Mouse (Mus musculus) hindbrain, embryonic 10.5 days (tissue): Measurements from ENCODE around the gene Ubr3. TPM values are rescaled to one million over a fixed set of nuclear protein-coding genes. Genes with fewer than 3 reads are reported as not detected.
"Not testable (repeated sequence)": the region's sequence is repeated elsewhere in the genome, so short reads cannot be mapped to it uniquely, and the experiment has no call there.

Experiments used
- DNase-seq: peaks from one replicate; pipeline ENCODE4 v3.0.0-alpha.2; 2017; ENCODE audit warnings: low spot score
- H3K27ac ChIP-seq: fragments of 300-500 bp; sonication (generic); 2 replicates; pipeline ENCODE4 v1.5.1; 2016; ENCODE audit warnings: mild to moderate bottlenecking, moderate library complexity
- H3K27me3 ChIP-seq: fragments of 300-500 bp; sonication (generic); 2 replicates; pipeline ENCODE4 v1.6.1; 2016; ENCODE audit warnings: mild to moderate bottlenecking; ENCODE audit not compliant: poor library complexity, insufficient read depth, severe bottlenecking
- H3K36me3 ChIP-seq: fragments of 300-500 bp; sonication (generic); 2 replicates; pipeline ENCODE4 v1.6.1; 2016; ENCODE audit warnings: mild to moderate bottlenecking, moderate library complexity
- H3K4me1 ChIP-seq: fragments of 300-500 bp; sonication (generic); replicated peaks from 2 replicates; pipeline ENCODE4 v1.6.1; 2016; ENCODE audit warnings: mild to moderate bottlenecking
- H3K4me3 ChIP-seq: fragments of 300-500 bp; sonication (generic); 2 replicates; pipeline ENCODE4 v1.5.1; 2016; ENCODE audit warnings: mild to moderate bottlenecking, moderate library complexity
- H3K9me3 ChIP-seq: fragments of 300-500 bp; sonication (generic); 2 replicates; pipeline ENCODE4 v1.6.1; 2016; ENCODE audit warnings: mild to moderate bottlenecking, moderate library complexity
- WGBS: fragments of 180-500 bp; shearing (Covaris S2); methylation state at CpG from one replicate; pipeline ENCODE4 v1.1.7; 2016; 5-methylcytosine and 5-hydroxymethylcytosine counted together
- polyA plus RNA-seq: library from polyadenylated mRNA; unstranded; fragments of >200 nt; fragmentation: Nextera tagmentation; extraction: Ambion mirVana; gene quantifications from 2 replicates; pipeline ENCODE4 v1.2.1, GENCODE M21; 2016

Gene Ubr3
- polyA plus RNA-seq, 1 experiment from 2014 or later = 10.9 TPM

- Histone ChIP-seq H3K4me3 (no peak overlapping the region), H3K27me3 (no peaks in the 10 kb centered on the region), H3K36me3 (peaks cover 63% of the 10 kb centered on the region), H3K4me1 (no peaks in the 10 kb centered on the region), H3K27ac (no peak overlapping the region), H3K9me3 (no peaks in the 10 kb centered on the region)
- 92% methylated on average over 4 of the region's 4 CpGs for WGBS
- DNase-seq = no peak
Measured at GRCm38 (mm10) chr2:69939226-69939625, 42.2 kb downstream of the Ubr3 start.

GRCm38 (mm10) chr2:69939649-69940048 is 42.6 kb downstream of the Ubr3 start:
- DNase-seq = no peak
- H3K4me3 ChIP-seq = no peak overlapping the region
- no peaks in the 10 kb centered on the region for H3K4me1 ChIP-seq
- no peak overlapping the region for H3K27ac ChIP-seq
- WGBS = 93% methylated on average over 5 of the region's 5 CpGs
- no peaks in the 10 kb centered on the region for H3K9me3 ChIP-seq
- no peaks in the 10 kb centered on the region for H3K27me3 ChIP-seq
- H3K36me3 ChIP-seq = peaks cover 58% of the 10 kb centered on the region

GRCm38 (mm10) chr2:69941391-69942030 is 44.5 kb downstream of the Ubr3 start:
- Histone ChIP-seq H3K27ac (no peak overlapping the region), H3K27me3 (no peaks in the 10 kb centered on the region), H3K4me1 (no peaks in the 10 kb centered on the region), H3K36me3 (peaks cover 50% of the 10 kb centered on the region), H3K4me3 (no peak overlapping the region), H3K9me3 (no peaks in the 10 kb centered on the region)
- DNase-seq = no peak
- WGBS = 84% methylated on average over 4 of the region's 4 CpGs

- Histone ChIP-seq H3K4me3 (no peak overlapping the region), H3K27me3 (no peaks in the 10 kb centered on the region), H3K9me3 (no peaks in the 10 kb centered on the region), H3K27ac (no peak overlapping the region), H3K4me1 (no peaks in the 10 kb centered on the region), H3K36me3 (peaks cover 85% of the 10 kb centered on the region)
- peak; percentile 5 for DNase-seq
- 78% methylated on average over 8 of the region's 8 CpGs for WGBS
Measured at GRCm38 (mm10) chr2:69952849-69953248, 55.8 kb downstream of the Ubr3 start.

- H3K36me3 ChIP-seq = peaks cover 80% of the 10 kb centered on the region
- DNase-seq = no peak
- H3K4me1 ChIP-seq = no peaks in the 10 kb centered on the region
- H3K4me3 ChIP-seq = no peak overlapping the region
- no peaks in the 10 kb centered on the region for H3K27me3 ChIP-seq
- no peaks in the 10 kb centered on the region for H3K9me3 ChIP-seq
- WGBS = 55% methylated on average over 2 of the region's 2 CpGs
- H3K27ac ChIP-seq = no peak overlapping the region
Measured at GRCm38 (mm10) chr2:69955635-69956034, 58.6 kb downstream of the Ubr3 start.

GRCm38 (mm10) chr2:69957622-69958021 is 60.6 kb downstream of the Ubr3 start:
- no peak for DNase-seq
- Histone ChIP-seq H3K27ac (no peak overlapping the region), H3K9me3 (no peaks in the 10 kb centered on the region), H3K27me3 (no peaks in the 10 kb centered on the region), H3K4me3 (no peak overlapping the region), H3K4me1 (no peaks in the 10 kb centered on the region), H3K36me3 (peaks cover 85% of the 10 kb centered on the region)
- WGBS = 94% methylated on average over 2 of the region's 2 CpGs

GRCm38 (mm10) chr2:69974896-69975295 is 77.8 kb downstream of the Ubr3 start:
- no peak for DNase-seq
- 91% methylated on average over 2 of the region's 2 CpGs for WGBS
- peaks cover 65% of the 10 kb centered on the region for H3K36me3 ChIP-seq
- no peak overlapping the region for H3K27ac ChIP-seq
- H3K4me3 ChIP-seq = no peak overlapping the region
- no peaks in the 10 kb centered on the region for H3K9me3 ChIP-seq
- no peaks in the 10 kb centered on the region for H3K4me1 ChIP-seq
- no peaks in the 10 kb centered on the region for H3K27me3 ChIP-seq

GRCm38 (mm10) chr2:69989224-69989623 is 92.2 kb downstream of the Ubr3 start:
- WGBS = 95% methylated on average over 6 of the region's 6 CpGs
- H3K4me1 ChIP-seq = no peaks in the 10 kb centered on the region
- no peak for DNase-seq
- H3K27me3 ChIP-seq = no peaks in the 10 kb centered on the region
- no peak overlapping the region for H3K4me3 ChIP-seq
- peaks cover 62% of the 10 kb centered on the region for H3K36me3 ChIP-seq
- H3K9me3 ChIP-seq = no peaks in the 10 kb centered on the region
- no peak overlapping the region for H3K27ac ChIP-seq

GRCm38 (mm10) chr2:69990647-69991046 is 93.6 kb downstream of the Ubr3 start:
- no peak for DNase-seq

GRCm38 (mm10) chr2:69994082-69994736 is 97.2 kb downstream of the Ubr3 start:
- H3K27me3 ChIP-seq, H3K4me1 ChIP-seq, DNase-seq, H3K4me3 ChIP-seq, H3K9me3 ChIP-seq, H3K27ac ChIP-seq: not testable (repeated sequence)
- H3K36me3 ChIP-seq = peaks cover 74% of the 10 kb centered on the region
- WGBS = 93% methylated on average over 3 of the region's 3 CpGs

More at GRCm38 (mm10) chr2:69990647-69991046, 93.6 kb downstream of the Ubr3 start:
- H3K27ac ChIP-seq = no peak overlapping the region
- H3K4me1 ChIP-seq = no peaks in the 10 kb centered on the region
- no peaks in the 10 kb centered on the region for H3K27me3 ChIP-seq
- H3K4me3 ChIP-seq = no peak overlapping the region
- H3K9me3 ChIP-seq = no peaks in the 10 kb centered on the region
- peaks cover 63% of the 10 kb centered on the region for H3K36me3 ChIP-seq
- 61% methylated on average over 2 of the region's 2 CpGs for WGBS

- H3K36me3 ChIP-seq = peaks cover 69% of the 10 kb centered on the region
- no peak overlapping the region for H3K4me3 ChIP-seq
- H3K27ac ChIP-seq = no peak overlapping the region
- 95% methylated on average over 2 of the region's 2 CpGs for WGBS
- H3K27me3 ChIP-seq = no peaks in the 10 kb centered on the region
- no peaks in the 10 kb centered on the region for H3K4me1 ChIP-seq
- H3K9me3 ChIP-seq = no peaks in the 10 kb centered on the region
- no peak for DNase-seq
Measured at GRCm38 (mm10) chr2:69994779-69995178, 97.7 kb downstream of the Ubr3 start.

- Histone ChIP-seq H3K36me3 (peaks cover 67% of the 10 kb centered on the region), H3K9me3 (no peaks in the 10 kb centered on the region), H3K27ac (no peak overlapping the region), H3K4me3 (no peak overlapping the region), H3K4me1 (no peaks in the 10 kb centered on the region), H3K27me3 (no peaks in the 10 kb centered on the region)
- 79% methylated on average over 7 of the region's 7 CpGs for WGBS
- no peak for DNase-seq
Measured at GRCm38 (mm10) chr2:69999097-69999770, 102.2 kb downstream of the Ubr3 start.

GRCm38 (mm10) chr2:70000316-70000715 is 103.3 kb downstream of the Ubr3 start:
- DNase-seq = no peak
- H3K27me3 ChIP-seq = no peaks in the 10 kb centered on the region
- H3K9me3 ChIP-seq = no peaks in the 10 kb centered on the region
- WGBS = 90% methylated on average over 6 of the region's 6 CpGs
- no peak overlapping the region for H3K4me3 ChIP-seq
- peaks cover 64% of the 10 kb centered on the region for H3K36me3 ChIP-seq
- H3K27ac ChIP-seq = no peak overlapping the region
- no peaks in the 10 kb centered on the region for H3K4me1 ChIP-seq
